Mouse (Mus musculus) lung, adult 2 months (tissue): ENCODE results near the gene Srr.

Source experiments
- CTCF ChIP-seq: fragments of 200-500 bp; IDR thresholded peaks from 2 replicates; pipeline ENCODE4 v1.5.1; 2011; ENCODE audit warnings: mild to moderate bottlenecking, low read length, control low read depth; ENCODE audit not compliant: insufficient read depth
- POLR2A ChIP-seq: fragments of 200-500 bp; IDR thresholded peaks from 2 replicates; pipeline ENCODE4 v1.6.1; 2011; ENCODE audit warnings: low read depth, mild to moderate bottlenecking, control low read depth, low read length, borderline replicate concordance; ENCODE audit errors: extremely low read depth

DNA sequence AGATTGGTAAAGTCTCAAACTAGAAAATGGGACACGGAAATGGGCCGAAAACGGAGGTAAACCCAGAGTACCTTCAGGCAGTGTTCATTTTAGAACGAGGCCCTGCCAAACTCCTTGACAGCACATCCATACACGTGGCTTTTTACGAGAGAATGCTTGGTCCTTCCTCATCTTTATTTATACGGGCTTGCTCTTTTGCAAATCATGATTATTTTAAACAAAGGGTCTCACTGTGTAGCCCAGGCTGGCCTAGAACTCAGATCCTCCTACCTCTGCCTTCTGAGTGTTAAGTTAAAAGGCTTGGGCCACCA is 27.3 kb downstream of the Srr start:
- no peak for TF ChIP-seq POLR2A
- TF ChIP-seq CTCF: no peak
